Mouse (Mus musculus): ENCODE measurements around the gene Zbtb45. TPM values are rescaled to one million over a fixed set of nuclear protein-coding genes. Genes with fewer than 3 reads are reported as not detected.

Zbtb45 gene
- polyA plus RNA-seq, 2 experiments: 9.8 to 10.5 TPM

DNA sequence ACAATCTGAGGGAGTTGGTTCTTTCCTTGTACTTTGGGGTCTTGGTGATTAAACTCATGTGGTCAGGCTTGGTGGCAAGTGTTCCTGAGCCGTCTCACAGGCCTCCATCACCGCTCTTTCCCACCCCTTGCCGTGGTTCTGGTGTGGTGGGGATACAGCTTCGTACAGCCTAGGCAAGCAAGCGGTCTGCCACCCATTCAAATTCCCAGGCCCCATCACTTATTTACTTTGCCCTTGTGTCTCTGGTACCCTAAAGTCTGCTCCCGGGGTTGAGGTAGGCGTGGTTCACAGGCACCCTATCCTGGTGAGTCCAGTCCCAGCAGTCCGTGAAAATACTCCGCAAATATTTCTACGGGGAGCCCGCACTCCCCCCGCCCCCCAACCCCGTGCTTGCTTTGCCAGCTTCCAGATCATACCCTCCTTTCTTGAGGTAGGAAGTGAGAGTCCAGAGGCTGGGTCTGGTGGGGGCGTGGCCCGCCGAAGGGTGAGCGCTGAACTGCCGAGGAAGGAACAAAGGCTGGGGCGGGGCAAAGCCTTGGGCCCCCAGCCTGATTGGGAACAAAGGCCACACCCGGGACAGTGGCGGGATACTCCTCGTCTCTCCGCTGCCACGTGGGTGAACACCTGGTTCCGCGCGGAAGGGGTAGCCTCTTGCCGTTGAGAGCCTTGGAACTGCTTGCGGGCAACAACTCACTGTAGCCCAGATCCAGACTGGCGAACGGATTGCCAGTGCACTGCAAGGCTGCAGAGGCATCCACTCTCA lies 13.1 kb upstream of the Zbtb45 start:
- peak overlapping the region; percentile 94 for H3K4me2 ChIP-seq (ENCODE audit: low read depth)
- H3K9ac ChIP-seq (replicated peaks): peak overlapping the region; percentile 46
- TF ChIP-seq CTCF (IDR thresholded peaks at IDR 0.05; ENCODE audit: low read depth): no peak
- no peak for TF ChIP-seq EP300 (IDR thresholded peaks at IDR 0.05; ENCODE audit: low read depth)
- H3K4me3 ChIP-seq (ENCODE audit: insufficient read depth in 1 of 2, low read depth in 2 of 2, low read length in 2 of 2): peak overlapping the region; percentile 48 to 87
- peaks cover 25% of the 10 kb centered on the region for H3K36me3 ChIP-seq (replicated peaks; ENCODE audit: control insufficient read depth, insufficient read depth, low read depth)
- H3K27ac ChIP-seq: no peak overlapping the region
- ATAC-seq (ENCODE audit: insufficient read depth) (peak; percentile 17), DNase-seq (ENCODE audit: low read depth in 3 of 3, low spot score in 3 of 3) (peak in 2 of 3 experiments; percentile 47)
- peaks cover 14 to 24% of the 10 kb centered on the region in 2 experiments for H3K4me1 ChIP-seq (replicated peaks; ENCODE audit: control insufficient read depth in 2 of 2, insufficient read depth in 2 of 2, low read length in 1 of 2)
- H3K9me3 ChIP-seq (ENCODE audit: control insufficient read depth, low read length): no peaks in the 10 kb centered on the region
- 4% methylated on average over 31 of the region's 31 CpGs for WGBS (ENCODE audit: insufficient replicate concordance)
- no peaks in the 10 kb centered on the region for H3K27me3 ChIP-seq (ENCODE audit: control insufficient read depth, insufficient read depth, low read length)

DNA sequence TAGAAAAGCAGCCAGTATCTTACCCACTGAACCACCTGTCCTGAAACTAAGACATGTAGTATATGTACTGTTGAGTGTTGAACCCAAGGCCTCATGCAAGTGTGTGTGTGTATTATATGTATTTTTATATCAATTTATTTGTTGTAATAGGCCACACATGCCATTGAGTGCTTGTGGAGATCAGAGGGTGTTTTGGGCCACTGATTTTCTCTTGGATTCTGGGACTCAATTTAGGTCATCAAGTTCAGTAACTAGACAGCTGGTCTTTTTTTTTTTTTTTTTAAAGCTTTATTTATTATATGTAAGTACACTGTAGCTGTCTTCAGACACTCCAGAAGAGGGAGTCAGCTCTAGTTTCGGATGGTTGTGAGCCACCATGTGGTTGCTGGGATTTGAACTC lies 5.4 kb upstream of the Zbtb45 start:
- Histone ChIP-seq H3K4me2 (ENCODE audit: low read depth) (no peak overlapping the region), H3K27me3 (ENCODE audit: control insufficient read depth, insufficient read depth, low read length) (no peaks in the 10 kb centered on the region), H3K9ac (replicated peaks) (no peak overlapping the region), H3K4me3 (ENCODE audit: insufficient read depth in 1 of 2, low read depth in 2 of 2, low read length in 2 of 2) (no peak overlapping the region), H3K36me3 (replicated peaks; ENCODE audit: control insufficient read depth, insufficient read depth, low read depth) (no peaks in the 10 kb centered on the region), H3K27ac (no peak overlapping the region), H3K9me3 (ENCODE audit: control insufficient read depth, low read length) (no peaks in the 10 kb centered on the region), H3K4me1 (replicated peaks; ENCODE audit: control insufficient read depth in 2 of 2, insufficient read depth in 2 of 2, low read length in 1 of 2) (peaks cover 7 to 27% of the 10 kb centered on the region in 2 experiments)
- DNase-seq (ENCODE audit: low read depth in 3 of 3, low spot score in 3 of 3) (no peak), ATAC-seq (ENCODE audit: insufficient read depth) (no peak)
- WGBS (ENCODE audit: insufficient replicate concordance): 77% methylated on average over 1 of the region's 1 CpGs
- TF ChIP-seq CTCF (IDR thresholded peaks at IDR 0.05; ENCODE audit: low read depth) (no peak), EP300 (IDR thresholded peaks at IDR 0.05; ENCODE audit: low read depth) (no peak)

DNA sequence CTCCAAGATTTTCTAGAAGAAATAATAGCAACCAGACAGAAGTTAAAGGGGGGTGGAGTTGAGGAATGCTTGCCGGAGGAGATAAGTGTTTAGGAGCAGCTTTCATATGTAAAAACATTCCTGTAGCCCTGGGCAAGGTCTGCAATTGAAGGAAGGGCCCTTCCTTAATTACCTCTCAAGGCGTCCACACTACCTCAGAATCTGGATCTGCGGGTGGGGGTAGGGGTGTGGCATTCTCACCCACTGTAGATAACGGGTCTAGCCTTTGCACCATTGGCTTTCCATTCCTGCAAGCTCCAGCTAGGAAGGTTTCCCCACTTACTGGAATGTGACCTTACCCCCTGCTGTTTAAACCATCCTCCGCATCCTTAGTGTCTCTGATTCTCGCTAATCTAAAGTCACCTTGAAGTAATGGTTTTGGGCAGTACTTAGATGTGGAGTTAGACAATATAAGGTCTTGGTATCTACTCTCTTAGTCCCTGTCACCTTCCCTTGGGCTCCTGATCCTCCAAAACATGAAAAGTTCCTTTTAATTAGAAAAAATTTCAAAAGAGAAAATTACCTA lies 4.5 kb upstream of the Zbtb45 start:
- no peak overlapping the region for H3K4me2 ChIP-seq (ENCODE audit: low read depth)
- WGBS (ENCODE audit: insufficient replicate concordance): 46% methylated on average over 6 of the region's 6 CpGs
- H3K9ac ChIP-seq (replicated peaks): no peak overlapping the region
- ATAC-seq (ENCODE audit: insufficient read depth) (no peak), DNase-seq (ENCODE audit: low read depth in 3 of 3, low spot score in 3 of 3) (no peak)
- no peak overlapping the region for H3K27ac ChIP-seq
- no peaks in the 10 kb centered on the region for H3K27me3 ChIP-seq (ENCODE audit: control insufficient read depth, insufficient read depth, low read length)
- H3K4me1 ChIP-seq (replicated peaks; ENCODE audit: control insufficient read depth in 2 of 2, insufficient read depth in 2 of 2, low read length in 1 of 2): peaks cover 7 to 28% of the 10 kb centered on the region in 2 experiments
- no peaks in the 10 kb centered on the region for H3K9me3 ChIP-seq (ENCODE audit: control insufficient read depth, low read length)
- no peak overlapping the region for H3K4me3 ChIP-seq (ENCODE audit: insufficient read depth in 1 of 2, low read depth in 2 of 2, low read length in 2 of 2)
- TF ChIP-seq EP300 (IDR thresholded peaks at IDR 0.05; ENCODE audit: low read depth) (no peak), CTCF (IDR thresholded peaks at IDR 0.05; ENCODE audit: low read depth) (no peak)
- H3K36me3 ChIP-seq (replicated peaks; ENCODE audit: control insufficient read depth, insufficient read depth, low read depth): no peaks in the 10 kb centered on the region

DNA sequence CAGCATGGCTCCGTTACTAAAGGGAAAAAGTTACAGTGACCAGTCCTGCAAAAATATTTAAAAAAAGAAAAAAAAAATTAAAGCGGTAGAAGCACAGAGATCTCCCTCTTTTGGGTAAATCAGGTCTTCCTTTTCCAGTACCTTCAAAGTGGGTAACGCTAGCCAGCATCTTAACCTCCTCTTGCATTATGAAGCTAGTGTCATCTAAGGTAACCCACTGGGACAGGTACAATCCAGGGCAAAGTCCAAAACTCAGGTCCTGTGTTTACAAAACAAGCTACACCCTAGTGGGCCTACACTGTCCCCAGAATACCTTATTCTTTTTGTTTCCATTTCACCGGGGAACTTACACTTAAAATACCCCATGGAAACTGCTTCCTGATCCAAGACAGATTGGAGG lies 3.8 kb upstream of the Zbtb45 start:
- no peak overlapping the region for H3K27ac ChIP-seq
- no peak overlapping the region for H3K9ac ChIP-seq (replicated peaks)
- no peak overlapping the region for H3K4me2 ChIP-seq (ENCODE audit: low read depth)
- H3K4me3 ChIP-seq (ENCODE audit: insufficient read depth in 1 of 2, low read depth in 2 of 2, low read length in 2 of 2): no peak overlapping the region
- ATAC-seq (ENCODE audit: insufficient read depth) (no peak), DNase-seq (ENCODE audit: low read depth in 3 of 3, low spot score in 3 of 3) (no peak)
- peaks cover 7 to 28% of the 10 kb centered on the region in 2 experiments for H3K4me1 ChIP-seq (replicated peaks; ENCODE audit: control insufficient read depth in 2 of 2, insufficient read depth in 2 of 2, low read length in 1 of 2)
- H3K36me3 ChIP-seq (replicated peaks; ENCODE audit: control insufficient read depth, insufficient read depth, low read depth): no peaks in the 10 kb centered on the region
- WGBS (ENCODE audit: insufficient replicate concordance): 65% methylated on average over 4 of the region's 4 CpGs
- no peaks in the 10 kb centered on the region for H3K27me3 ChIP-seq (ENCODE audit: control insufficient read depth, insufficient read depth, low read length)
- H3K9me3 ChIP-seq (ENCODE audit: control insufficient read depth, low read length): no peaks in the 10 kb centered on the region
- TF ChIP-seq EP300 (IDR thresholded peaks at IDR 0.05; ENCODE audit: low read depth) (no peak), CTCF (IDR thresholded peaks at IDR 0.05; ENCODE audit: low read depth) (no peak)

Data from liver, embryonic 14.5 days (tissue).